Mouse (Mus musculus) thymus, postnatal 14 days (tissue): ENCODE measurements at regions not wholly inside any gene's neighbourhood (a gene's known extent, or its start where the extent isn't known, plus 50 kb on each side); places are given as distances from the start of the nearest gene placed in this dataset.

Source experiments
- DNase-seq: peaks from one replicate; pipeline ENCODE4 v3.0.0; 2021

DNA sequence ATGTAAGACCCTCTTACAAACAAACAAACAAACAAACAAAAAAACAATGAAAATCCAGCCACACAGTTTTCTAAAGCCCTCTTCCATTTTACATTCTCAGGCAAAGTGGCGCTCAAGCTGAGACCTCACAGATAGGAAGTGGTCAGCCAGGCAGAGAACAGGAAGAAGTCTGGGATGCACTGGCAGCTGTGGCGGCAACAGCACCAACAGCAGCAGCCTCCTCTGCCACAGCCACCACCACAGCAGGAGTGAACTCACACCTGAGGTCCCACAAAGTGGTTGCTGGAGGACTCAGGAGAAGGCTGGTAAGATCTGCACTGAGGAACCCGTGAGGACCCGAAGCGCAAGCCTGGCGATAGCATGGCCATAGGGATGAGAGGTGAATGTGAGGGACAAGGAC lies 156.3 kb downstream of the Grm4 start:
- peak; percentile 57 for DNase-seq

DNA sequence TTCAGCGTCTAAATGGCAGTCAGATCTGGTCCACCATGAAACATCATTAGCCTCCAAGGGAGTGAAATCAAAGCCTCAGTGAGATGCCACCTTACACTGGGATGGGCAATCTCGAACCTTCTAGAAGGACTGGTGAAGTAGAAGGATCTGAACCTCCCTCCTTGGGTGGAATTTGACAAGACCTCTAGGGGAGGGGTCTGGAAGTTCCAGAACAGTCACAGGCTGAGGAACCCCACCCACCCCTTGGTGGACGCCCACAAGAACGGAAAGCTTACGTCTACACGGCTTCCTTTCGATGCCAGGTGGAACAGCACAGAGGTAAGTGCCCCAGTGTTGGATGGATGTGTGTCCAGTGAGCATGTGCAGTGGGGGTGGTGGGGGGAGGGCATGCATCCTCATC lies 156.9 kb downstream of the Grm4 start:
- peak; percentile 37 for DNase-seq

DNA sequence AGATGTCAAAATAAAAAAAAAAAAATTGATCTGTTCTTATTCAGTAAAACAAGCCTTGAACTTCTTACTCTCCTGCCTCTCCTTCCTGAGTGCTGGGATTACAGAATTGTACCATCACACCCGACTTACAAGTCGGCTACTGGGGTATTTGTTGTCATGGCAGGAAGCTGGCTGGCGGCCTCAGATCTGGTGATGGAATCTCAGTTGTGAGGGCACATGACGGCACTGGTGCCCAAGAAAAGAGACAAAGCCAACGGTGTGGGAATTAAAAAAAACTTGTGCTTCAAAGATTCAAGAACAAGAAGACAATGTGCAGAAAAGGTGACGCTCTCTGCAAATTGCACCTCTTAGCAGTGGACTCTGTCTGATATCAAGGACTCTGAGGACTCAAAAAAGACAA lies 157.3 kb downstream of the Grm4 start:
- peak; percentile 31 for DNase-seq

DNA sequence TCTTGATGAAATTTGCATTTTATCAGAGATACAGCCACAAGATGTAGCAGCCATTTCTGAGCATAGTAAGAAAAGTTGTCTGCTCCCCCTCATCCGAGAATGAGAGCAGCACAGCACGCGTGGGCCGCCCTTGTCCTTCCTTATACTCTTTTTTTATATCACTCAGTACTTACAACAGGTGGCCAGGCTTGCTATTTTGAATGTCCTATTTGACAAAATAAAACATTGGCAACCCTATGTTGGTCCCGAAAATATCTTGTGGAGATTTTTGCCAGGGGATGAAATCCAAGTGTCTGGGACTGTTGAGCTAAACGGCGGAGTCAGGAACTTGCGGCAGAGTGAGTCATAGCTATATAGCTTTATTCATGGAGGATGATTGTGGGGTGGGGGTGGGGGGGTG lies 158.0 kb upstream of the Lemd2 start:
- DNase-seq, result no peak

DNA sequence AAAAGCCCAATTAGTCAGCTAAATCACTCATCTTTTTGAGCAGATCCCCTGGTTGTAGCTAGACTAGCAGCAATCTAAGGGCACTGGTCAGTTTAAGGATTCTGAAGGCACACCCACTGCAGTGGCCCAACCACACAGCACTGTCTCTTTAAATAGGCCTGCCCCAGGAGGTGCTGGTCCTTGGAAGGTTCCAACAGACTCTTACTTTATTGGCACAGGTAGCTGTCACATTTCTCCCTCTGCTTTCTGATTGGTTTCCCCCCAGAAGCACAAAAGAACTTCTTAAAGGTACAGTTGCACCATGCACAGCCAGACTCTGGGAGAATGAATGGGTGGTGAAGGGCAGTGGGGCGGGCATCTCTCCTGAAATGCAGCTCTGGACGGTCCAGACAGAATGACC lies 157.1 kb upstream of the Lemd2 start:
- peak; percentile 36 for DNase-seq

DNA sequence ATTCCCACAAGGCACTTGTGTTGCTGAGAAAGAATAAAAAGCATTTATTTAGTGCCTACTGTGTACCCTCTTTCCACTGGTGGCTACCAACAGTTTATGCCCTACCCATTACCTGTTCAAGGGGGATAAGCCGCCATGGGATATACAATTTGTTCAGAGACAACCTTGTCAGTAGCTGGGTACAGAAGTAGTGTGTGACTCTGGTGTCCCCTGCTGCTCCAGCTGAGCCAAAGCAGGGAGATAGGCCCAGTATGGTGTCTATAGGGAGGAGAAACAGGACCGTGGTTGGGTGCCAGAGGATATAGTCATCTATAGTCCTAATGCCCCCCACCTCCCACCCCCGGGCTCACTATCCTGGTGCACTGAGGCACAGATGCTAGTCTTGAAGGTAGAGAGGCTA lies 152.6 kb upstream of the Lemd2 start:
- DNase-seq, result no peak

DNA sequence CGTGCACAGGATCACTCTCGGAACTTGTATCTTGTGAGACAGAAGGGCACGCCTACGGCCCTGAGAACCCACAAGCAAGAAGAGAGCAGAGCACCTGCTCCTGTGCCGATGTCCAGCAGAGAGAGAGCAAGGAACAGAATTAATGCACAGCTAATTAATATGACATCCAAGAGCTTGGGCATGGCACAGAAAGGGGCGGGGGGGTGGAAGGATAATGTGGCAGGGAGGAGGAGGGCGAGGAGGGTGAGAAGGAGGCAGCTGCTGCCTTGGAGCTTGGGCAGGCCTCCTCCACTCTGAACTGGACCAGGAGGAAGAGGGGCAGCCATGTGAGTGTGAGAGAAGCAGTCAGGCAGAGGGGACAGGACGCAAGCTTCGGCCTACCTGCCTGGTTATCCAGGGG lies 151.4 kb upstream of the Lemd2 start:
- no peak for DNase-seq

DNA sequence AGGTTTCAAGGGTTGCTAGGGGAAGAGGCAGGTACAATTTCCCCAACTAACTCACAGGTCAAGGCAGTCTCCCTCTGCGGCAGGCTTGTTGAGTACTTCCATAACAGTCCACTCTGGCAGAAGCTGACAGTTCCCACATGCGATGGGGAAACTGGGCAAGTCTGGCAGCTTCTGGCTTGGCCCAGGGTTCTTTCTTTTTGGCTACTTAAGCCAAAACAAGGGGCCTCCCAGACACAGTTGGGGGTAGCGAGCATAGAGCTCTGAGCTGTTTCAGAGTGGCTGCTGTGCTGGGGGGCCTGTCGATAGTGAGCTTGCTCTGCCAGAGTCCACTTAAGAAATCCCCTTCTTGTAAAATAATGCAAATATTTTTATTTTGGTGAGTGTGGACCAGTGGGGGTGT lies 150.8 kb upstream of the Lemd2 start:
- no peak for DNase-seq

DNA sequence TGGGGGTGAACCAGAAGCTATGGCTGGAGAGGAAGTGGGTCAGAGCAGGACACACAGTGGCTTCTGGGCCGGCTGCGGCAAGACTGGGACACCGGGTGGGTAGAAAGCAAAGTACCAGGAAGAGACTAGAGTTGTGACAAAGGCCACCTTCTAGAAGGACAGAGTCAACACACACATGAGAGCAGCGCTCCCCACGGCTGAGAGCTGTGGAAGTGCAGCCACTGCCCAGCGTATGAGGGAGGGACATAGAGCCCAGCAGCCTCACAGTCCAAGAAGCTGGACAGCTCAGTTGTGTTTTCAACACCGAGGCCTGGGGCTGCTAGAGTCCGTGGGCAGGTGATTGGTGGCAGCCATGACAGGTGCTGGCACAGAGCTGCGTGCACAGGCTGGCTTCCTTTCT lies 145.6 kb upstream of the Lemd2 start:
- DNase-seq, result no peak

DNA sequence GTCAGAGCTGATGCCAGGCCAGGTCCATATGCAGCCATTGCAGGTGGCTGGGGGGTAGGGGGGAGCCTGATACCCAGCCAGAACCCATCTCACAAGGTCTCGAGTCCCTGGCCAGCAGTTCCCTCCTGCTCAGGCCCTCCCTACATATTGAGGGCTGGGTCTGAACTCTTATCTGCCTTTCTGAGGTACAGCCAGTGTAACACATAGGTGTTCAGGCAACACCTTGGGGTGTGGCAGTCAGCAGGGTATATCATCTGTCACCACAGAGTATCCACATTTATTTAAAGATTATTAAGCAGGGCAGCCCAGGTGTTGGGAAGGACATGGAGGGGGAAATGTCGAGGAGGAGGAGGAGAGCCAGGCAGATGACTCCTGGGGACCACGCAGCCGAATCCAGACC lies 145.2 kb upstream of the Lemd2 start:
- DNase-seq, result no peak

DNA sequence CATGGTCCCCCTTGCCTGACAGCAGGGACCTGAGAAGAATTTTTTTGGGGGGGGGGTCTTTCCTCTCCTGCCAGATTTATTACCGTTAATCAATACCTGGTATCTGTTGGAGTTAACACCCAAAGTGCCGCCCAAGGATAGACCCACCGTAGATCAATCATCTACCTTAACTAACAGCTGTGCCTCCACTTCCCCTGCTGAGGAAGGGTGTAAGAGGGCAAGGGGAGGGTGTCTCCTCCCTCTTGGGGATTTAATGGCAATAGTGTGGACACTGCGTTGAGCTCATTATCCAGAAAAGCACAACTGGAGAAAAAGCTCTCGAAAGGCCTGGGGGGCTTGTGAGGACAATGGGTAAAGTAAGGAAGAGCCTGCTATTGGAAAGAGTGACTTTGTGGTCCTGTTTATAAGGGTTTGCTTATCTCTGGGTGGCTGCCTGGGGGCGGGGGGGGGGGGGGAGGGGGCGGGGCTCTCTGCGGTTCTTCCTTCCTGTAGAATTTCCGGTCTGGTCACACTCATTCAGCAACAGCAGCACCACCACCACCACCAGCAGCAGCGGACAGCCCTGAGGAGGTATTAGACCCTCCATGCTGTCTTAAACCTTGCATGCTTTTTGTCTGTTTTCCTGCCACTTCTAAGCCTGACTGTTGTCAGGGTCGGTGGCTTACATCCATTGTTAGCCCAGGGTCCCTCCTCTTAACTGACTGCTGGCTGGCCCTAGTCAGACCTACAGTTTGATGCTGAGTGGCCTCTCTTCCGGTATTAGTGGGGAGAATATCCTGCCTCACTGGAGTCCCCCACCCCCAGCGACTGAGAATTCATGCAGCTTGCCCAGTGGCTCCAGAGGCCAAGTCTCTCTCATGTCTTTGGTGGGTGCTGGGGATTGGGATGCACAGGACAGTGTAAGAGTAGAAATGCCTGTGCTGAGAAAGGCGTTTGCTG lies 138.0 kb upstream of the Lemd2 start:
- peak; percentile 50 for DNase-seq

DNA sequence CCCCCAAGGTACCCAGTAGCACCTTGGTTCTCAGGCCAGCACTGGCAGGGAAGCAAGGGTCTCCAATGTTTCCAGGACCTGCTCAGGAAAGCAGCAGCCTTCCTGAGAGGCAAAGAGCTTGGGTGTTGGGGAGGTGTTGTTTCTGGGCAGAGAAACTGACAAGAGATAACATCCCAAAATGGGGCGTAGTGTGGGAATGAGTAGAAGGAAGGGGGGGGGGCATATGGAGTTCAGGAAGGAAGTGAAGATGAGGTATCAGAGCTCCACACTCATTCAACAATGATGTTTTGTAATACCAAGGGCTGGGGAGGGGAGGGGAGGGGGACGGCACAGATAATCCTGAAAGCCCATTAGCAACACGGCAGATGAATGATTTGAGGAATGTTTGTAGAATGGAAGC lies 135.6 kb upstream of the Lemd2 start:
- DNase-seq, result no peak

DNA sequence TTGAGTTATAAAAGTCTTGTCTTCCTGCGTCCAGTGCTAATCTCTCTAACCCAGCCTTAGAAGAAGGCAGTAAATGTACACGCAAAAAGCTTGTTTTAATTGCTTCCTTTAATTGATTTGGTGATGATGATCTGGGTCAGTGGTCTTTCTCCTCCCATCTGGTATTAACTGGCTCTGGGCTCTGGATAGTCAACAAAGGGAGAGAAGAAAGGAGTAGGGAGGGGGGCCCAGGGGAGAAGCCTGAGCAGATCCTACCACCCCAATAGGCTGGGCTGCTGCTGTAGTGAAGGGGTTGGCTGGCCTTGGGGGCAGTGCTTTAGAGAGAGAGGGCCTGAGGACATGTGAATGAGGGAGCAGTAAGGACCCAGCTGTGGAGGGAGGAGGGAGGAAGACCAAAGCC lies 135.0 kb upstream of the Lemd2 start:
- DNase-seq, result no peak

DNA sequence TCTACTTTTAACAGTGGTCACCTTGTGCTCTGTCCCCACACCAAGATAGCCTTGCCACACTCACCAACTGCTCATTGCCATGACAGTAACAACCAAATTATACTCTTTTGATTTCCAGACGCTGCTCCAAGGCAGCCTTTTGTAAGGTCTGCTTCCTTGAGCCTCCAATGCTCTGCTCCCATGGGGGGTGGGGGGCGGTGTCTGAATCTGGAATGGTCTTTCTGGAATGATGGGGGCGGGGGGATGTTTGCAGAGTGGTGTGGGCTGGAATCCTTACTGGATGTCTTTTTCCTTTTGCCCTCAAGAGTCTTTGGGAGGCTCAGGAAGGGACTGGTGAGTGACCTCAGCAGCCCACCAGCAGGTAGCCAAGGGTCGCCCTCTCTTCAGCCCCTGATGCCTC lies 131.4 kb upstream of the Lemd2 start:
- DNase-seq, result no peak

DNA sequence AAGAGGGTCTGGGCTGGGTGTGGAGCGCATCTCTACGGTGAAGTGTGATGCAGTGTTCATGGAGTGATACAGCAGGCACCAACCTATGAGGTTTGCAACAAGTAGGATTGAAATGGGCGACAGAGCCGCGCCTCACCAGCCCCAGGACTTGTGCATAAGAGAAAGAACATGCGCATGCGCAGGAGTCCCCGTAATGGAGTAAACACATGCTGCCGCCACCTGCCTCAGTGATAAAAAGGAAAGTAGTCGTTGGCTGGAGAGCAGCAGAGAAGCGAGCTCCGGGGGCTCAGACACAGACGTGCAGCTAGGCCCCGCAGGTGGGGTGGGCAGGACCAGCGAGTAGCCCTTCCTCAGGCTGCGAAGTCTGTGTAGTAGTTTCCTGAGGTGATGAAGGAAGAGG lies 129.3 kb upstream of the Lemd2 start:
- no peak for DNase-seq

DNA sequence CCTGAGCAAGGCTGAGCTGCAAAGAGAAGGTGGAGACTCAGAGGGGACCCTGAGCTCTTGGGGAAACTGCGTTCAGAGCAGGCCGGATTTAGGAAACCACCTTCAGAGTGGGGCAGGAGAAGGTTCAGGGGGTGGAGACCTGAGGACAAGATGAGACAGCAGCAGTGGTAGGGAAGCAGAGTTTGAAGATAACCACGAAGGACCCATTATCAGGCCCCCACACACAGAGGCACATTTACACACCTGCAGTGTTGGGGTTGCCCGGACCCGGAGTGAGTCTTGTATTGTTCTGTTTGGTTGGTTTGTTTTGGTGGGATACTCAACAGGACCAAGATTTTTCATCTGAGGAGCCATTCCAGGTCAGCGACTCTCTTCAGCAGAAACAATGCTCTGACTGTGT lies 128.9 kb upstream of the Lemd2 start:
- no peak for DNase-seq

DNA sequence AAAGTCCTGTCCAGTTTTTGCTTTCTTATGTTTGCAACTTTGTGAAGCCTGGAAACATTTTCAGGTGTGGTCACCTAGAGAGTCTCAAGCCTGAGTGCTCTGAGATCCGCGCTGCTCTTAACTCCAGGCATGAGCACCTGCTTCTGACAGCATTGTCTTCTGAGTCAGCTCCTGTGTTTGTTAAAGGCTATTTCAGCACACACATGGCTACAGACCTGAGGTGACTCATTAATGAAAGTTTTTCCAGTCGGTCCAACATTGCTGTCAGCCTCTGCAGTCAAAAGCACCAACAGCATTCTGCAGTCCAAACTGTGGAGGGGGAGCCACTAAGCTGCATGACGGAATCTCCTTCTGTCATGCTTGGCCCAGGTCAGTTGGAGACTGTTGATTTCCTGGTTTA lies 127.8 kb upstream of the Lemd2 start:
- no peak for DNase-seq

DNA sequence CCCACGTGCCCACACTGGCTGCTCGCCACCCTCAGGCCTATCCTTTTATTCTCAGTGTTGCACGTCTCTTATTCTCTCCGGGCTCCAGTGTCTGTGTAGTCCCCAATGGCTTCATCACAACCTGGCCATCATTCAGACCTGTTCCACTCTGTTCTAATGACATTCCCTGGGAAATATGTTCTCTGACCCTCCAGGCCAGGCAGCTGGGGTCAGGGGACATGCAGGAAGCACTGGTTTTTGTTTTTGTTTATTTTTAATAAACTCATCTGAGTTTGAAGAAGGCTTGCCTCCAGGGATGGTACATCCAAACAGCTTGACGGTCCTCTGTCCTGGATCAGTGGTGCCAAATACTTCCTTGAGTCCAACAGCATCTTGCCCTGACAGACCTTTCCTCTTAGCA lies 127.4 kb upstream of the Lemd2 start:
- no peak for DNase-seq

DNA sequence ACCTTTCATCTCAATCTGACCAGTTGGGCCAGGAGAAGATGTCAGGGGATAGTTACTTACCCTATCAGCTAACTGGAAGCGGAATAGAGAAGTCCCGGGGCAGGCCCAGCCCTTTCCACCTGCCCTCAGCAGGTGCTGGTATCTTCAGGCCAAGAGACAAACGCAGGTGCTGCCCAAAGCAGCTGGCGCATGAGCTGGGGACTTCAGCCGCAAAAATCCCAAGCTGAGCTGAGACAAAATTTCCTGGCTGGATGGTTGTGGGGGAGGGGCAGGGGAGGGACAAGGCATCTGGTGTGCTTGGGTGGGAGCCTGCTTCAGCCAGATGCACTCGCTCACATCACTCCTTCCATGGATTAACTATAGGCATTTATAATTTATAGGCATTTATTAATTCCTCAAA lies 125.5 kb upstream of the Lemd2 start:
- DNase-seq, result no peak

DNA sequence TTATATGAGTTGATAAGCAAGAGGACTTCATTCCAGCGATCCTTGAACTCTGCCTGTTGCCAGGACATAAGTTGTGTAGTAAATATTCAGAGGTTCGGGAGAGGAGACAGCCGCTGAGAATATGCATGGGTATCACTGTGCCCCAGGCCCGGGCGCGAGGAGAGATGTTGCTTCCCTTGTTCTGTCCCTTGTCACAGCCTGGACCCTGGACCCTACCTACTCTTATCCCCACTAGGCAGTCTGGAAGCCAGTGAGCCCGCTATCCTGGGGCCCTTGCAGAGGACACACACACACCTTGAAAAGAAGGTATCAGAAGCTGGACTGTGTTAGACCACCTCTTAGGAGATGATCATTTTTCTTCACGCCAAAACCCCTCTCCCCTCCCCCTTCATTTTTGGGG lies 124.9 kb upstream of the Lemd2 start:
- no peak for DNase-seq

DNA sequence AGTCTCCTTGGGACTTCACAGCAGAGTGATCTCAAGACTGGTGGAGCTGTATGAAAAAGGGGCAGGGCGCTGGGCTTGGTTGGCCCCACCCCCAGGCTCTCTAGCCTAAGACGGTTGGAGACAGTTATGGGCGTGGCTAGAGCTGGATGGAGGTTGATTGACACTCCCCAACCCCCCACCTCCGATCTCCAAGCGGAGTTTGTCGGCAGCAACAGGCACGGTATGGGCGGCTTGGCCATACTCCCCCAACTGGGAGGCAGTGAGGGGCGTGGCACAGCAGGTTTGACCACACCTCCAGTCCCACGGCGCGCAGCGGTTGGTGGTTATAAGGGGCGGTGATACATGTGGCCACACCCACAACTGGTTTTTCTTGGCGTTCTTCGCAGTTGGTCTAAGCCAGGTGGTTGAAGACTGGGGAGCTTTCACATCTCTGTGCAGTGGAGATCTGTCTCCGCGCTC lies 120.8 kb upstream of the Lemd2 start:
- DNase-seq, result peak; percentile 73

DNA sequence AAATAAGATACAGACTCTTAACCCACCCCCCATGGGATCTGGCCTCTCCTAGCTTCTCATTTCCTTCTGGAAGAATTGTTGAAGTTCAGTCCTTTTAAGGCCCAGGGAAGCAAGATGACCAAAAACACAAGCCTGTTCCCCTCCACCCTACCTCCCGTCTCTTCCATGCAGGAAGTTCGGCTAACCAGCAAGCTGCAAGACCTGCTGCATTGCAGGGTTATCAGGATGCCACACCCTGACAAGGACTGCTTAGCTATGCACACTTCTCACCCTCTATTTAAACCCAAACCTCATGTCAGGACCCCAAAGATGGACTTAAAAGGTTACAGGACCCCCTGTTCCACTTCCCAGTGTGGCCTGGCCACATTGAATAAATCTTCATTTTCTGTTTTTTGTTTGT lies 119.2 kb upstream of the Lemd2 start:
- peak; percentile 5 for DNase-seq

DNA sequence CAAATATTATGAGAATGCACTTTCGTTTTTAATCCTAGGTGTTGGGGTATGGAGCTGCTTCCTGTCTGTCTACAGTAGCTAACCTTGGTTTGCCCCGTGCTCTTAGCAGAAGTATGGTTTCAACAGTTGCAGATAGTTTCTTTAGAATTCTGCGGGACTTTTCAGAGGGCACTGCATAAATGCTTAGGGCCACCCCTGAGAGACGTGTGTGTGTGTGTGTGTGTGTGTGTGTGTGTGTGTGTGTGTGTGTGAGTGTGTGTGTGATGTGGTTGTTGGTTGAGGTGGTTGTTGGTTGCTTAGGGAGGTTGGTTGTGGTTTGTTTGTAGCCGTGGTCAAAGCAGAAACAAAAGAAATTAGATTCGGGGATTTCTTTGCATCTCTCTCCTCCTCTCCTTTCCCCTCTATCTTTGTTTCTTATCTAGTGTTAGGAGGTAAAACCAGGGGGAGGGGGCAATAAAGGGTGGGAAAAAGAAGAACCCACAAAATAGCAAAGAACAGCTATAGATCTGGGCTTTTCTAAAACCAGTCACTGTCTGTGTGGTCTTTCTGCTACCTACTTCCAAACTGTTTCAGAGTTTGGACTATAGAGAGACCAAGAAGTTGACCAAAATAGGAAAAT lies 118.7 kb upstream of the Lemd2 start:
- peak; percentile 36 for DNase-seq

DNA sequence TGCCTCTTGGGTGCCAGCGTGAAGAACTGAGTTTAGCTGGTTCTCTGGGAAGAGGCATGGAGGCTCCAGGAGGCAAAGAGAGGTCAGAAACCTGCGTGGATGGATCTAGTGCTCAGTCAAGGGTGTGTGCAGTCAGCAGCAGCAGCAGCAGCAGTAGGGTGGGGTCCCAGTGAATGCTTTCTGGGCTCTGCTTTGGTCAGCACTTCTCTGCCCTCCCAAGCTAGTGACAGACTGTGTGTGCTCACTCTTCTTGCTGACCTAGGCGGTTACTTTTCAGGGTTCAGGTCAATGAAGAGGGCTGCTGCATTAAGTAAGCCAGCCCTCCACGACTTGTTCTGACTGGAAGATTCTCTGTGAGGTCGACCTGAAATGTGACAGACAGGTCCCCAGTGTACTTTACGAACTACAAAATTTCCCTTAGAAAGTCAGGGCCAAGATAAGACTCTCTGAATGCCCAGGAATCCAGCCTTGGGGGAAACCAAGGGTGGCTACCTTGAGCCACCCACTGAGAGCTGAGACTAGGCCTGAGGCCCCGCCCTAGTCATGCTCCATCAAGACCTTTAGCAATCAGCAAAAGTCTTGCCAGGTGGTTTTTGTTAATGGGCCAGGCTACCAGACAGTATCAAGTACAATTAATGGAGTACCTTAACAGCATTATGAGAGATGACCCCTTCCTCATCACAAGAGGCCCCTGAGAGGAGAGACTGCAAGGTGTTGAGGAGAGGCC lies 114.9 kb upstream of the Lemd2 start:
- no peak for DNase-seq
